Mouse (Mus musculus) hindlimb bud, embryonic 11.5 days (tissue): ENCODE results near the gene Ubtfl1.
"Not testable (repeated sequence)": the region's sequence is repeated elsewhere in the genome, so short reads cannot be mapped to it uniquely, and the experiment has no call there.

Experiments
- DNase-seq: peaks from one replicate; pipeline ENCODE4 v3.0.0-alpha.2; 2012; ENCODE audit warnings: low read depth, low spot score; ENCODE audit errors: extremely low spot score

The Ubtfl1 gene

GRCm38 (mm10) chr9:18404118-18404517, at the start of gene Ubtfl1:
Gene Ubtfl1, plus strand, starts transcription at chr9:18404418.
- DNase-seq, result no peak

- DNase-seq, result not testable (repeated sequence)
Observed at GRCm38 (mm10) chr9:18373026-18373425, 31.2 kb upstream of the Ubtfl1 start.

GRCm38 (mm10) chr9:18385782-18386181, 18.4 kb upstream of the Ubtfl1 start:
- no peak for DNase-seq

- DNase-seq, result no peak
Observed at GRCm38 (mm10) chr9:18399629-18400028, 4.6 kb upstream of the Ubtfl1 start.

- DNase-seq, result not testable (repeated sequence)
Observed at GRCm38 (mm10) chr9:18402895-18403294, 1.3 kb upstream of the Ubtfl1 start, which contains the start of gene Naalad2. Gene Naalad2, minus strand, starts transcription at chr9:18402995.

GRCm38 (mm10) chr9:18412371-18412770, 8.2 kb downstream of the Ubtfl1 start:
- not testable (repeated sequence) for DNase-seq

GRCm38 (mm10) chr9:18430354-18430753, 26.1 kb downstream of the Ubtfl1 start, which contains the start of gene Mbd3l2:
Gene Mbd3l2, plus strand, starts transcription at chr9:18430654.
- DNase-seq, result no peak

GRCm38 (mm10) chr9:18431687-18432086, 27.5 kb downstream of the Ubtfl1 start:
- DNase-seq, result no peak

GRCm38 (mm10) chr9:18456520-18456919, 52.3 kb downstream of the Ubtfl1 start:
- DNase-seq, result no peak
